Mouse (Mus musculus) limb, embryonic 13.5 days (tissue): Measurements from ENCODE around the gene Spef1. TPM values are rescaled to one million over a fixed set of nuclear protein-coding genes. Genes with fewer than 3 reads are reported as not detected.

ENCODE experiments used
- ATAC-seq: fragments of 200-750 bp; cut with Nextera tagmentation; 2 replicates; pipeline ENCODE4 v1.8.0; 2017; ENCODE audit warnings: low read depth, moderate number of reproducible peaks, moderate TSS enrichment; ENCODE audit not compliant: low FRiP score
- H3K27ac ChIP-seq: fragments of 300-500 bp; sonication (generic); 2 replicates; pipeline ENCODE4 v1.5.1; 2015; ENCODE audit warnings: inconsistent platforms, mild to moderate bottlenecking, moderate library complexity
- H3K27me3 ChIP-seq: fragments of 300-500 bp; sonication (generic); 2 replicates; pipeline ENCODE4 v1.6.1; 2015; ENCODE audit warnings: mild to moderate bottlenecking, inconsistent platforms
- H3K36me3 ChIP-seq: fragments of 300-500 bp; sonication (generic); 2 replicates; pipeline ENCODE4 v1.6.1; 2015; ENCODE audit warnings: inconsistent platforms, mild to moderate bottlenecking, moderate library complexity
- H3K4me1 ChIP-seq: fragments of 300-500 bp; sonication (generic); 2 replicates; pipeline ENCODE4 v1.6.1; 2015; ENCODE audit warnings: inconsistent platforms
- H3K4me2 ChIP-seq: fragments of 300-500 bp; sonication (generic); replicated peaks from 2 replicates; pipeline ENCODE4 v1.6.1; 2015; ENCODE audit warnings: inconsistent platforms, mild to moderate bottlenecking, moderate library complexity
- H3K4me3 ChIP-seq: fragments of 300-500 bp; sonication (generic); 2 replicates; pipeline ENCODE4 v1.5.1; 2015; ENCODE audit warnings: moderate library complexity, mild to moderate bottlenecking, inconsistent platforms
- H3K9ac ChIP-seq: fragments of 300-500 bp; sonication (generic); 2 replicates; pipeline ENCODE4 v1.6.1; 2015; ENCODE audit warnings: mild to moderate bottlenecking, inconsistent platforms
- H3K9me3 ChIP-seq: fragments of 300-500 bp; sonication (generic); 2 replicates; pipeline ENCODE4 v1.6.1; 2016; ENCODE audit warnings: inconsistent platforms
- WGBS: fragments of 180-500 bp; shearing (Covaris S2); methylation state at CpG from one replicate; pipeline ENCODE4 v1.1.7; 2015; 5-methylcytosine and 5-hydroxymethylcytosine counted together
- polyA plus RNA-seq: library from polyadenylated mRNA; unstranded; fragments of >200 nt; fragmentation: Nextera tagmentation; extraction: Ambion mirVana; gene quantifications from 2 replicates; pipeline ENCODE4 v1.2.1, GENCODE M21; 2015

Spef1 gene
- polyA plus RNA-seq, 1 experiment from 2014 or later, result 5.5 TPM

DNA sequence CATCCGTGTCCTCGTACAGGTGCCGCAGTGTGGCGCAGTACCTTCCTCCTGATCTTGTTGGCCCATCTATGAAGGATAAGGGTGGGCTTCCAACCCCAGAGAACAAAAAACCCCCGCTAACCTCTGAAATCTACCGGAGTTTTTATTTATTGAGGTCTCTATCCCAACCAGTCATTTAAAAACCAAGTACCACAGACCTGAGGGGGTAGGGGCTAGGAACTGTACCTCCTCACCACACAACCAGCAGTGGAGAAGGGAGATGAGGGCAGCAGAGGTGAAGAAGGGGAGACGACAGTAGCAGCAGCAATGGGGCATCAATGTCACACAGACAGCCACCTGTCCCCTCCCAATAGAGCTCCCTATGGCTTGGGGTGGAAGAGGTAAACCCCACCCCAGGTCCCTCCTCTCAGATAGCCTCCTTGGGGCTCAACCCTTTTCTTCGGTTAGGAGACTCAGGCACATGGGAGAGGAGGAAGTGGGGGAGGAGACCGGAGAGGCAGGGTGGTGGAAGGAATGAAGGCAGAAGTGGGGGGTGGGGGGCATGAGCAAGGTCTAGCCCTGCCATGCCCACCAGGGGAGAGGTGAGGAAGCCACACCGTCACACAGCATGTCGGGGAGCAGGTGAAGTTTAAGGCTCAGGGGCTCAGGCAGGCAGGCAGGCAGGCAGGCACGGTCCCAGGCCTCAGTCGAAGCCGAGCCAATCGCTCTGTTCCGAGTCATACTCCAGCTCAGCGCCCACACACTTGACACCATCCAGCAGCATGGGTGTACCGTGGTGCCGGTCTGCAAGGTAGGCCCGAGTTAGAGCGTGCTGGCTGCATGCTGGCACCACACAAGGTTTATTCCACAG lies 40.7 kb downstream of the Spef1 start:
- WGBS, result 84% methylated on average over 21 of the region's 21 CpGs

DNA sequence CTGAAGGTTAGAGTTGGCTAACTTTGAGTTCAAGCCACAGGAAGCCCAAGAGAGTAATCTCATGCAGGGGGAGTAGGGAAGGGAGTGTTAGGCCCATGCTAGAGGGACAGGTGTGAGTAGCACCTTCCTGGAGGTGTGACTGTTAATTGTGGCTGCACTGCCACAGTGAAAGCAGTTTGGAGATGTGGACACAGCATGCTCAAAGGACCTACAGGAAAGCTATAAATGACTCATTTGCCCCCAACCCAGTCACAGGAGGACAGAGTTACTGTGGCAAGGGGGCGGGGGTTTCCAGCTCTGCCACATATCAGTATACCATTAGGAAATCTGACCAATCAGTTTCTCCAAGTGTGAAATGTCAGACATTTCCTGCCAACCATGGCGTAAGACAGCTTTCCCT lies 41.5 kb downstream of the Spef1 start:
- Histone ChIP-seq H3K4me2 (no peak overlapping the region), H3K9me3 (no peaks in the 10 kb centered on the region), H3K36me3 (peaks cover 97% of the 10 kb centered on the region), H3K27me3 (no peaks in the 10 kb centered on the region), H3K9ac (no peak overlapping the region), H3K4me3 (no peak overlapping the region), H3K4me1 (peaks cover 10% of the 10 kb centered on the region), H3K27ac (no peak overlapping the region)
- 67% methylated on average over 2 of the region's 2 CpGs for whole genome bisulfite sequencing
- ATAC-seq, result no peak

More for the DNA sequence above, 40.7 kb downstream of the Spef1 start:
- Histone ChIP-seq H3K27me3 (no peaks in the 10 kb centered on the region), H3K27ac (no peak overlapping the region; the same call in 1 of the 2 replicates), H3K4me3 (no peak overlapping the region), H3K9me3 (no peaks in the 10 kb centered on the region), H3K4me2 (no peak overlapping the region), H3K36me3 (peaks cover 97% of the 10 kb centered on the region), H3K4me1 (peaks cover 10% of the 10 kb centered on the region), H3K9ac (no peak overlapping the region; the same call in 1 of the 2 replicates)
- 0 out of 2 replicates have a peak, but pooled peaks have one; percentile 6 for ATAC-seq

DNA sequence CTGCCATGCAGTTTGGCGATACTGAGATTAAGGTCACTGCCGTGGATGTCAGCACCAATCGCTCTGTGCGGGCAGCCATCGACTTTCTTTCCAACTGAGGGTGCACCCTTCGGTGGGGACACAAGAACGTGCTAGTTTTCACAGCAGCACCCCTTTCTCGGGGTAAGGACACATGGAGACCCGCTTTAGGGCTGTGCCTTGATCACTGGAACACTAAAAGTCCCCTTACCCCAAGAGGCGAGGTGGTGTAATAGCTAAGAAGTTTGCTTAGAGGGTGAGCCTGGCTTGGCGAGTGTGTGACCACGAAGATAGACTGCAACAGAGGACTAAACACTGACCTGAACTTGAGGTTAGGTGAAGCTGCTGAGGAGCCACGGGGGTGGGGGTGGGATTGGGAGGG lies 42.0 kb downstream of the Spef1 start:
- H3K36me3 ChIP-seq, result peaks cover 97% of the 10 kb centered on the region
- no peaks in the 10 kb centered on the region for H3K27me3 ChIP-seq
- no peak overlapping the region for H3K4me3 ChIP-seq
- WGBS, result 56% methylated on average over 13 of the region's 13 CpGs
- no peak overlapping the region for H3K9ac ChIP-seq
- no peak overlapping the region for H3K27ac ChIP-seq
- peaks cover 10% of the 10 kb centered on the region for H3K4me1 ChIP-seq
- no peak overlapping the region for H3K4me2 ChIP-seq
- ATAC-seq, result no peak
- no peaks in the 10 kb centered on the region for H3K9me3 ChIP-seq

DNA sequence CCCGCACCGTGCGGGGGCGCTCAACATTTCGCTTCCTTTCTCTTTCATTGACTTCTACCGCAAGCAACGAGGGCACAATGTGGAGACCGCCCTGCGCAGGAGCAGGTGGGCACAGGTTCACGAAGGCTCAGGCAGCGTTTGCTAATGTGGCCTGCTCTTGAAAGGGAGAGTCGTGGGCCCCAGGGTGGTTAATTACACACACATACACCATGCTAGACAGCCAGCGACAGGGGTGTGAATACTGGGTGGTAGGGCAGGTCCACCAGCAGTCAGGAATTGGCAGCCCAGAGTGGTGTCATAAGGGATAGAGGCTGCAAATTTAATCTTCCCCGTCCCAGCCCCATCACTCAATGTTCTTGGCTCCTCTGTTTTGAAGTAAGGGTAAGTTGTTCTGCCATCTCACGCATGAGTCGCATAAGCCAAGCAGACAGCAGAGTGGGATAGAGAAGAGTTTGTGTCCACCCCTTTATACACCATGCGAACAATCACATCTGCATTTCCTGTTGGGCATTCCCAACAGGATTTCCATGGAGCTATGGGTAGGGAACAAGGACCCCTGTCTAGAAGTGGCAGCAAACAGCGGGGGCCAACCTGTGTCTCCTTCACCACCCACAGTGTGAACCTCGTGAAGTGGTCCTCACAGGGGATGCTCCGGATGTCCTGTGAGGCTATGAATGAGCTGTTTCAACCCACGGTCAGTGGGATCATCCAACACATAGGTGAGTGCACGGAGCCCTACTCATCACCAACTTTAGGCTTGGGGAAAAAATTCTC lies 43.9 kb downstream of the Spef1 start:
- no peaks in the 10 kb centered on the region for H3K27me3 ChIP-seq
- H3K4me1 ChIP-seq, result peaks cover 10% of the 10 kb centered on the region
- ATAC-seq, result no peak
- H3K9ac ChIP-seq, result no peak overlapping the region; the same call in 1 of the 2 replicates
- H3K27ac ChIP-seq, result no peak overlapping the region
- H3K4me3 ChIP-seq, result no peak overlapping the region
- WGBS, result 71% methylated on average over 22 of the region's 22 CpGs
- no peak overlapping the region for H3K4me2 ChIP-seq
- no peaks in the 10 kb centered on the region for H3K9me3 ChIP-seq
- peaks cover 97% of the 10 kb centered on the region for H3K36me3 ChIP-seq

DNA sequence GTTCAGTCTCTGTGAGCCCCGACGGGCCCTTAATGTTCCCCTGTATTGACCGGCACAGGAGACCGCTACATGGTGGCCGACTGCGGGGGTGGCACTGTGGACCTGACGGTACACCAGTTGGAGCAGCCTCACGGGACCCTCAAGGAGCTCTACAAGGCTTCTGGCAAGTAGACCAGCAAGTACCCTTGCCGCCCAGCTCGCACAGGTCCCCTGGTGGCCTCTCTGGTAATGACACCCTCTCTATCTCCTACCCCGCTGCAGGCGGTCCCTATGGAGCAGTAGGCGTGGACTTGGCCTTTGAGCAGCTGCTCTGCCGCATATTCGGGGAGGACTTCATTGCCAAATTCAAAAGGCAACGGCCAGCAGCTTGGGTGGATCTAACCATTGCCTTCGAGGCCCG lies 44.5 kb downstream of the Spef1 start:
- H3K4me3 ChIP-seq, result no peak overlapping the region
- H3K36me3 ChIP-seq, result peaks cover 97% of the 10 kb centered on the region
- H3K27me3 ChIP-seq, result no peaks in the 10 kb centered on the region
- peak; percentile 45; the same call in 1 of the 2 replicates for ATAC-seq
- no peak overlapping the region for H3K4me2 ChIP-seq
- H3K27ac ChIP-seq, result no peak overlapping the region
- H3K9me3 ChIP-seq, result no peaks in the 10 kb centered on the region
- WGBS, result 32% methylated on average over 18 of the region's 18 CpGs
- peaks cover 10% of the 10 kb centered on the region for H3K4me1 ChIP-seq
- H3K9ac ChIP-seq, result no peak overlapping the region; the same call in 1 of the 2 replicates

DNA sequence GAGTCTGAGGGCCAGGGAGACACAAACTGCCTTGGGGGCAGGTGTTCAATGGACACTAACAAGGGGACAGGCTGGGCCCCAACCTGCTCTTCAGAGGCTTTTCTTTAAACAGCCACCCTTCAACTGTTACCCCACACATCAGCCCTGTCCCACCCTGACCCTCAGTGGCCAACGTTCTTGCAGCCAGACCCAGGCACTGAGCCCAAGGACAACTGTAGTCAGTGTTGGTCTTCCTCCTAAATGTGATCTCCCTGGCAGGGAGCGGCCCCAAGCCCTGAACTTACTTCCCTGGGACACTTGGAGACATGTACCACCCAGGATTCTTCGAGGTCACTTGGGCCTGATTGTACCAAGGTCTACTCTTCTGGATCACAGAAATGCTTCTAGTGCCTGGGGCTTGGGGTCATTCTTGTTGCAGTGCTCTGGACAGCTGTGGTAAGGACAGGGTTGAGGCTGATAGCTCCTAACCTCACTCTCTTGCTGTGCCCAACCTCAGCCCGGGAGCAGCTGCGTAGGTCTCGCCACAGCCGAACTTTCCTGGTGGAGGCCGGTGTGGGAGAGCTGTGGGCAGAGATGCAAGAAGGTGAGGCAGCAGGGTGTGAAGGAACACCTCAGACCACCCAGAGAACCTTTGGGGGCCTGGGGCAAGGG lies 45.6 kb downstream of the Spef1 start:
- no peak overlapping the region for H3K4me2 ChIP-seq
- H3K9me3 ChIP-seq, result no peaks in the 10 kb centered on the region
- 90% methylated on average over 8 of the region's 8 CpGs for WGBS
- ATAC-seq, result no peak
- H3K36me3 ChIP-seq, result peaks cover 97% of the 10 kb centered on the region
- no peak overlapping the region for H3K4me3 ChIP-seq
- peaks cover 10% of the 10 kb centered on the region for H3K4me1 ChIP-seq
- no peak overlapping the region for H3K27ac ChIP-seq
- no peak overlapping the region for H3K9ac ChIP-seq
- H3K27me3 ChIP-seq, result no peaks in the 10 kb centered on the region

DNA sequence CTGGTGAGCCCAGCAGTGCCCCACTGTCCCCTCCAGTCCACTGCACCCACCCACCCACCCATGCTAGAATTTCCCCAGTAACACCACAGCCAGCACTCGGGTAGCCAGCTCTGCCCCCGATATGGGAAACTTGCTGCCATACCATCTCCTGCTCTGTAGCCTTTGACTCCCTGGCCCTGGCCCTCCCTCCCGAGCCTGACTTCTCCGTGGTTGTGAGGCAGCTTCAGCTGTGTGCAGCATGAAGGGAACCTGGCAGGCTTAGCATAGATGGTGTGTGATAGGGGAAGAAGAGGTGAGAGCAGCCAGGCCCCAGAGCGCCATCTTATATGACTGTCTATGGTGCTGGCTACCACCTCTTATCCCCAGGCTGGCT lies 46.6 kb downstream of the Spef1 start:
- H3K27ac ChIP-seq, result no peak overlapping the region
- peaks cover 8% of the 10 kb centered on the region for H3K4me1 ChIP-seq
- H3K36me3 ChIP-seq, result peaks cover 98% of the 10 kb centered on the region
- H3K27me3 ChIP-seq, result no peaks in the 10 kb centered on the region
- ATAC-seq, result no peak
- WGBS, result 79% methylated on average over 5 of the region's 5 CpGs
- no peaks in the 10 kb centered on the region for H3K9me3 ChIP-seq
- no peak overlapping the region for H3K4me3 ChIP-seq
- H3K4me2 ChIP-seq, result no peak overlapping the region
- H3K9ac ChIP-seq, result no peak overlapping the region

DNA sequence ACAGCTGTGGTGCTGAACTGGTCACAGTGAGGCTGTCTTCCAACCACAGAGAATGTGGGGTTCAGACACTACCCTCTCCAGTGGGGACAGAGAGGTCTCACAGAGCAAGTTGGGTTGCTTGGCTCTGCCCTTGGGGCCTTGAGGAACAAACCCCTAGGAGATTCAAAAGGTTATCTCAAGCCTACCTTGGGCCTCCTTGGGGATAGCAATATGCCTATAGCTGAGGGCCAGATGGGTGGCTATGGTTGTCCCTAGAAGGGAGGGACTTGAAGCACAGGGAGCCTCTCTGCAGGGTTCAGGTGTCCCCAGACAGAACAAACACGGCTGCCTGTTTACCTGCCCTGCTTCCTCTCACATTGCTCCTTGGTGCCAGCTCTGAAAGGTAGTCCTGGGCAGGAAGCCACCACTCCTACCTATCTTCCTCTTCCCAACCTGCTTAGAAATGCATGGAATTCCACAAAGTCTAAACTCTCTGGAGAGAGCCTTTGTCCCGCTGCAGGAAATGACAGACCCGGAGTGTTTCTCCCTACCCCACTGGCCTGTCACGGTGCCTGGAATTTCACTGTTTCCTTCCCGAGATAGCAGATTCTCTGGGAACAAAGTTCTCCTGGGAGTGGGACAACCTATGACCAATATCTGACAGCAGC lies 47.1 kb downstream of the Spef1 start:
- Histone ChIP-seq H3K27ac (no peak overlapping the region), H3K36me3 (peaks cover 98% of the 10 kb centered on the region), H3K4me2 (no peak overlapping the region), H3K27me3 (no peaks in the 10 kb centered on the region), H3K4me1 (peaks cover 9% of the 10 kb centered on the region), H3K4me3 (no peak overlapping the region), H3K9ac (no peak overlapping the region), H3K9me3 (no peaks in the 10 kb centered on the region)
- WGBS, result 66% methylated on average over 5 of the region's 5 CpGs
- ATAC-seq, result no peak

DNA sequence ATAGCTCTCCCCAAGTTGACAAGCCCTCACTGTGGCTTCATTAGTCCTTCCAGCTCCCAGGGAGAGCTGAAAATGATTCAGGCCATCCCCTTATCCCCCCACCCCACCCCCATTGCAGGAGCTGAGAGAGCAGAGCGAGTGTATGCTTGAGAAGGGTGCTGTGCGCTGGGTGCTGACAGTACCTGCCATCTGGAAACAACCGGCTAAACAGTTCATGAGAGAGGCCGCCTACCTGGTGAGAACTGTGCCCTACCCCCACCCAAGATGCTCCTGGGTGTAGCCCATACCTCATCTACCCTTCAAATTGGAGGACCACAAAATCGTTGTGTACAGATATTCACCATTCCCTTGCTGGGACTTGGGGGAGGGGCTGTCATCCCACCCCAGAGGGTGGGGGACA lies 47.8 kb downstream of the Spef1 start:
- H3K4me3 ChIP-seq, result no peak overlapping the region
- no peak overlapping the region for H3K9ac ChIP-seq
- H3K4me2 ChIP-seq, result no peak overlapping the region
- peaks cover 98% of the 10 kb centered on the region for H3K36me3 ChIP-seq
- H3K27ac ChIP-seq, result no peak overlapping the region
- 92% methylated on average over 5 of the region's 5 CpGs for WGBS
- no peaks in the 10 kb centered on the region for H3K27me3 ChIP-seq
- ATAC-seq, result no peak
- no peaks in the 10 kb centered on the region for H3K9me3 ChIP-seq
- H3K4me1 ChIP-seq, result peaks cover 11% of the 10 kb centered on the region

DNA sequence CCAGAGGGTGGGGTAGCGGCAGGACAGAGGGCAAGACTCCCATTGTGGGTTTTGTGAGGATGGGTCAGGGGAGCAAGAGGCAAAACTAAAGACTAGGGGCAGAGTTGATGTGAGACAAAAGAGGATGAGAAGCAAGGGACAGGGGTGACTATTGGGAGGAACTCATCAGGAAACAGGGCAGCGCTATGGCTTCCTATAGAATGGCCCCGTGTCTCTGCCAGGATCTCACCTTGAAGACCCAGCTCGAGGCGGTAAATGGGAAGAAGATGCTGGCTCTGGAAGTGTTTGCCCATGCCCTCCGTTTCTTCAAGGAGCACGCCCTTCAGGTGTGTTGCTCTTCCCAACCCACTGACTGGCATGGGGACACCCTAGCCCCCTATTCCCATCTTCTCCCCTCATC lies 48.3 kb downstream of the Spef1 start:
- no peak overlapping the region for H3K4me2 ChIP-seq
- H3K9ac ChIP-seq, result no peak overlapping the region
- WGBS, result 93% methylated on average over 7 of the region's 7 CpGs
- no peak overlapping the region for H3K4me3 ChIP-seq
- ATAC-seq, result no peak
- H3K4me1 ChIP-seq, result peaks cover 11% of the 10 kb centered on the region
- no peak overlapping the region for H3K27ac ChIP-seq
- H3K27me3 ChIP-seq, result no peaks in the 10 kb centered on the region
- H3K36me3 ChIP-seq, result peaks cover 98% of the 10 kb centered on the region
- no peaks in the 10 kb centered on the region for H3K9me3 ChIP-seq

DNA sequence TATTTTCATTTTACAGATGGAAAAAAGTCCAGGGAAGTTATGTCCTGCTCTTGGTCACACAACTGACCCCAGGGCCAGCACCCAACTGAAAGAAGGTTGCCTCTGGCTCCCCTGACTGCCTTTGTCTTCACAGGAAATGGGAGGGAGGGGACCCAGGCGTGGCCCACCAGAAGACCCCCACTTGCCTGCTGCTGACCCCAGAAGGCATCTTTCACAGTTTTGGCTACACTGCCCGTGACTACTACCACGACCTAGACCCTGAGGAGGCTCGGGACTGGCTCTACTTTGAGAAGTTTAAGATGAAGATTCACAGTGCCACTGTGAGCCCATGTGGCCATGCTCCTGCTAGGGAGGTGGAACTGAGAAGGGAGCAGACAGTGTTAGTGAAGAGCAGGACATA lies 48.8 kb downstream of the Spef1 start:
- no peak overlapping the region for H3K4me3 ChIP-seq

More for the DNA sequence above, 48.8 kb downstream of the Spef1 start:
- H3K4me1 ChIP-seq, result peaks cover 11% of the 10 kb centered on the region
- peaks cover 93% of the 10 kb centered on the region for H3K36me3 ChIP-seq
- no peak overlapping the region for H3K27ac ChIP-seq
- no peaks in the 10 kb centered on the region for H3K27me3 ChIP-seq
- WGBS, result 83% methylated on average over 4 of the region's 4 CpGs
- H3K4me2 ChIP-seq, result no peak overlapping the region
- no peak for ATAC-seq
- H3K9ac ChIP-seq, result no peak overlapping the region
- no peaks in the 10 kb centered on the region for H3K9me3 ChIP-seq
